Mouse (Mus musculus): ENCODE measurements around the gene Arhgap15.

DNA sequence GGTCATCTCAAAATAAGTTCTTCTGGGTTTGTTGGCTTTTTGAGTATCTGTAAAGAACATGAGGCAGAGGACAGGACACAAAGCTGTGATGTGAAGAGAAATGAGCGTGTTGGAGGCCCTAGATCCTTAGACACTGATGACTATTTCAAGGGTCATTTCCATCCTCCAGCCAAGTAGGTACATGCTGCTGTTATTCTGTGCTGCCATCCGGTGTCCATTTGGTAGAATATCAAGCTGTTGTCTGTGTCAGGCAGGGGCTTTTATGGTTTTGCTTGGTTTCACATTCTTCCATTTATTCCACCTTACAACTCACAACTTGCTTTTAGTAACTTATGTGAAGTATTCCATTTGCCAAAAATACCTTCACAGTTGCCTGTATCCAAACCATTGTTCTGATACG lies 102.6 kb downstream of the Arhgap15 start:
- no peak for TF ChIP-seq POLR2A (IDR thresholded peaks at IDR 0.05; ENCODE audit: low read depth, low read length)
- peak; percentile 36; the same call in 1 of the 2 replicates for TF ChIP-seq CTCF (IDR thresholded peaks at IDR 0.05; ENCODE audit: extremely low read depth, insufficient read depth, insufficient read length, insufficient replicate concordance)
